Mouse (Mus musculus) skeletal muscle tissue, adult 2 months (tissue): ENCODE data around the gene Mfsd1.

Source experiments
- DNase-seq: peaks from one replicate; pipeline ENCODE4 v3.0.0-alpha.2; 2012; ENCODE audit warnings: low read depth, low spot score

The Mfsd1 gene

DNA sequence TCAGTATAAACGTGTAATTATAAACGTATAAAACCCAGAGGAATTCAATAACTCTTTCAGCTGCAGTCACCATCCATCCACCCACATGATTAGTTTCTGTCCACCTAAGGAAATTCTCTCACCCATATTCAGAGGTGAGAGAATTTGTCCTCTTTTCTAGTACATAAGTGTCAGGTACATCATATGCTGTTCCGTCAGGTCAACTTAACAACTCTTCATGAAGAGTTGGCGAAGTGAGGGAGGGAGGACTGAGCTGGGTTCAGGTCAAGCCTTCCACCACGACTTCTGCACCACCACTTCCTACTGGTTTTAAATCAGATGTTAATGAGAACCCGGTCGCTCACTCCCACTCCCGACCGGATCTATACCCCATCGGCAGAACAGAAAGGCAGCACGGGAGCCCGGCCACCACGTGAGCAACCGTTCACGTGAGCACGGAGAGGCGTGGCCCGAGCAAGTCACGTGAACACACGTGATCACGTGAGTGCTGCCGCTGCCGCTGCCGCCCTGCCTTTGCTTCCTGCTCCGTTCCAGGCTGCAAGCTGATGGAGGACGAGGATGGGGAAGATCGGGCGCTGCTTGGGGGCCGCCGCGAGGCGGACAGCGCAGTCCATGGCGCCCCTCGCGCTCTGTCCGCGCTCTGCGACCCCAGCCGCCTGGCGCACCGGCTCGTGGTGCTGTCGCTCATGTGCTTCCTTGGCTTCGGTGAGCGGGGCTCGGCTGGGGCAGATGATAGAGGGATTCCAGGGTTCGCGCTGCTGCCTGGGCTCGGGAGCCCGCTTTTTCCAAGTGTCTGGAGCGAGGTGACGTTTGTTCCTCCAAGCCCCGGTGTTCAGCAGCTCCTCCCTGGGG, at the start of gene Mfsd1:
TSS of gene Mfsd1 (plus strand) at position 469 of the 852 bp plus-strand sequence.
- peak; percentile 97 for DNase-seq

DNA sequence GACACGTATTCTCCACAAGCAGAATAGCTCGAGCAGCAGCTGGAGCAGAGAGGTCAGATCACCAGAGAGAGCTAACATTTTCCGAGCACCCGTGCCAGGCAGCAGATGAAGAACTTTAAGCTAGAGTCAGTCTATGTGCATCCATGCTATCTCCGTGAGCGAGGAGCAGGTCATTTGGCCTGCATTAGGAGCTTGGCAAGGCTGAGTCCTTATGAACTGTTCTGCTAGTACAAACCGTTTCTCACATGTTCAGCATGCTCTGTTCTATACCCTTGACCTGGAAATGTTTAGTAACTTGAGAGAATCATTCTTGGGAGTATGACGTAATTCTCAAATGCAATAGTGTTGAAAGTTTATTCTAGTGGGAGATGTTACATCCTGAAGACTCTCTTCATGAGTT, 38.9 kb upstream of the Mfsd1 start:
- no peak for DNase-seq

DNA sequence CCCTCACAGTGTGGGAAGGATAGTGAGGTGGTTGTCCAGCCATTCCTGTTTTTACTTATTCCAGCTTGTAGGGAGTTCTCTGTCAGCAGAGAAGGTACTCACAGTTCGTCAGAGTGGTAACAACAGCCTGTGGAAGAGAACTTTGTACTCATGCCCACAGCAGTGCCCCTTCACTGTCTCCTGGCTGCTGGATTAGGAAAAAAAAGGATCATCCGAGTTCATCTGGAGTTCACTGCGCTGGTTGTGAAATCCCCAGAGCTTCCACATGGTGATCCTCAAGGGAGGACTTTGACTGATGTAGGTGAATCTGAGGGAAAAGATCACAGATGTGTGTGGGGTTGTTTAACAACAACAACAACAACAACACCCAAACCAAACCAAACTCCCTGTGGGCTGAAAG, 31.3 kb upstream of the Mfsd1 start:
- DNase-seq = no peak

DNA sequence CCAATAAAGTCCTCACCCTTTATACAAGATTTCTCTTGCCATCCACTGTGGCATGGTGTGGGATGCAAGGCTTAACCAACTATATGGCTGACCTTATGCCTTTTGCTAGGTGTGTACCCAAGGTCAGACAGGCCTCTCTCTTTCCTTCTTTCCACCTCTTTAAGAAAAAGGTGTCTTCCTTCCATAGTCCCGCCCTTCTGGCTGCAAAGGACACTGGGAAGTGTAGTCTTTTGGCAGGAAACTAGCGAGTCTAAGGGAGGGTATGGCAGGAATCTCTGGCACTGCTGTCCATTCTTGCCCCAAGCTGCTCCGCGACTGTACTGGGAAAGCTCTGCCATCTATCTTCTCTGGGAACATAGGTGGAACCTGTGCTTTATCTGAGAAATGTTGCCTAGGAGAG, 29.3 kb upstream of the Mfsd1 start:
- DNase-seq = no peak

DNA sequence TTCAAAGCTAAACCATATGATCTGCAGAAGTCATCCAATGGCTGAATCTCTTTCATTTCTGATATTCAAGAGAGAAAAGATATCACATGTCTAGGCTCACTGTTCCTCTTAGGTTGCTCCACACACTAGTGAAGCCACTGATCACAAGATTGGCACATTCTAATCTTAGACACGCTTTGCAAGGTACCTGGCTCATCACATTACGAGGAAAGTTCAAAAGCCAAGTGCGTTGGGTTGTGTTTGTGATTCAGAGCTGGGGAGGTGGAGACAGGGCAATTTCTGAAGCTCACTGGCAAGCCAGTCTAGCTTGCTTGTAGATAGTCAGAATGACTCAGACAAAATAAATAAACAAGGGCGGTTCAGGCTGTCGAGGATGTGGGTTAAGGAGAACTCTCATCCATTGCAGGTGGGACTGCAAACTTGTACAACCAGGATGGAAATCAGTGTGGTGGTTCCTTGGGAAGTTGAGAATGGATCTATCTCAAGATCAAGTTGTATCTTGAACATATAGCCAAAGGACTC, 28.6 kb upstream of the Mfsd1 start:
- DNase-seq = no peak

DNA sequence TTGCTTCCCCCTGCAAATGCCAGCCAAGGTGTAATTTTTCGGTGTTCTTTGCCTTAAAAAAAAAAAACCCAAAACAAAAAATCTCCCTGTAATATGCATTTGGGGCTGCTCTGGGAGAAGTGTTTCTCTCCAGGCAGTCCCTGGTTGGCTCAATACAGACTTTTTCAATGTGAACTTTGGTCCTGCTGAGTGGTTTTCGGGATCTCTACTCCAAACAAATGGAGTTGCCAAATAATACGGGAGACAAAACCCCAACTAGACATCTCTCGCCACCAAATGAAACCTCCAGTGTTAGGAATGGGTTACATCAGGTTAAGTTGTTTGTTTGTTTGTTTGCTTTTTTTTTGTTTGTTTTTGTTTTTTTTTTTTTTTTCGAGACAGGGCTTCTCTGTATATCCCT, 27.3 kb upstream of the Mfsd1 start:
- no peak for DNase-seq

DNA sequence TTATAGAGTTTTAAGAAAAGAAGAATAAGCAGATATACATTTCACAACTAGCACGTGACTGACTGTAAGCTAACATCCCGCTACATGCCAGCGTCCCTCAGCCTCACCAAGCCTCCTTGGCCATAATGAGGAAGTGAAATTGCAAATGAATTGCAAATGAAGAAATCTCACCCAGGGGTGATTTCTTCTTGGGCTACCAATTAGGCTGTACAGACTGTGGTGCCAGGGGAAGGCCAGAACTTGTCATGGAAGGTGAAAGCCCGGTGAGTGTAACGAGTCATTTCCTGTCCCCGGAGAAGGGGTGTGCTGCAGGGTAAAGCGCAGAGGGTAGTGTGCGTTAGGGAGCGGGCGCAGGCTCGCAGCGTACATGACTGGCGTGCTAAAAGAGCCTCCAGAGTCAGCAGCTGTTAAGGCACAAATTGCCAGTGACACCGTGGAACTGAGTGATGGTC, 25.3 kb upstream of the Mfsd1 start:
- peak; percentile 13 for DNase-seq

DNA sequence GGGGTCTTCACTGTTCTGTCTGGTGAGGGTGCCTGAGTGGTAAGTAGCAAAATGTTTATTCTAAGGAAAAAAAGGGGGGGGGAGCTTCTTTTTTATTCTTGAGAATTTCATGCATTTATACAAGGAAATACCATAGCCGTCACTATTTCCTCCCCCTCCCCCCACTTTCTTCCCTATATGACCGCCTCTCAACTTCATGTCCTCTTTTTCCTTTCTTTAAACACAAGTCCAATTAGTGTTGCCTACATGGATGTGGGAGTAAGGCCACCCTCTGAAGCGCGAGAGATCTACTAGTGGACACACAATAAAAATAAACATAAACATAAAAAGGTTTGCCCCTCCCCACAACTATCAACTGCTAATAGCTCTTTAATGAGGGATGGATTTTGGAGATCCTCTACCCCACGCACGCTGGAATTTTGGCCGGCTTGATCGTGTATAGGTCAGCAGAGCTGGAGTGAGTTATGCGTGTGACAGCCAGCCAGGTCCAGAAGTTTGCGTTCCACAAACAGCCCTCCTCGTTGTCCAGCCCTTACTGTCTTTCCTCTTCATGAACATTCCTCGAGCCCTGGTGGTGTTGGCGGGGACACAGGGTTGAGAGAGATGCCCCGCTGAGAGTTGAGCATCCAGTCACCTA, 24.7 kb upstream of the Mfsd1 start:
- no peak for DNase-seq

DNA sequence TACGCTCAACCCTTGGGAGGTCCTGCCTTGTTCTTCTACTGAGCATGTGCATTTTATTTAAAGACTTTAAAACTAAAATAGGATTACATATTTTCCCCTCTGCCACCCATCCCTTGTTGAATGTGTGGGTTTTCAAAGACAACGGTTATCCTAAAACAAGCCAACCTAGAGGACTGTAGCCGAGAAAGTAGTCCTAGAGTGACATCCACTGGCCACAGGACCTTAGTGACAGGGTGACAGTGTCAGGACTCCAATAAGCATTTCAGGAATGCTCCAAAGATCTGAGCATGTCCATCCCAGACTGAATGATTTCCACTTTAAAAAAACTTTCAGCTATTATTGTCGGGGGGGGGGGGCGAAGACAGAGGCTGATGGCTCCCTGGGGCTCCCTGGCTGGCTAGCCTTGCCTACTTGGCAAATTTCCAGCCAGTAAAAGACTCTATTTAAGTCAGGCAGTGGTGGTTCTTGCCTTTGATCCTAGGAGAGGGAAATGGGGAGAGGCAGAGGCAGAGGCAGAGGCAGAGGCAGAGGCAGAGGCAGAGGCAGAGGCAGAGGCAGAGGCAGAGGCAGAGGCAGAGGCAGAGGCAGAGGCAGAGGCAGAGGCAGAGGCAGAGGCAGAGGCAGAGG, 17.7 kb upstream of the Mfsd1 start:
- DNase-seq = no peak

DNA sequence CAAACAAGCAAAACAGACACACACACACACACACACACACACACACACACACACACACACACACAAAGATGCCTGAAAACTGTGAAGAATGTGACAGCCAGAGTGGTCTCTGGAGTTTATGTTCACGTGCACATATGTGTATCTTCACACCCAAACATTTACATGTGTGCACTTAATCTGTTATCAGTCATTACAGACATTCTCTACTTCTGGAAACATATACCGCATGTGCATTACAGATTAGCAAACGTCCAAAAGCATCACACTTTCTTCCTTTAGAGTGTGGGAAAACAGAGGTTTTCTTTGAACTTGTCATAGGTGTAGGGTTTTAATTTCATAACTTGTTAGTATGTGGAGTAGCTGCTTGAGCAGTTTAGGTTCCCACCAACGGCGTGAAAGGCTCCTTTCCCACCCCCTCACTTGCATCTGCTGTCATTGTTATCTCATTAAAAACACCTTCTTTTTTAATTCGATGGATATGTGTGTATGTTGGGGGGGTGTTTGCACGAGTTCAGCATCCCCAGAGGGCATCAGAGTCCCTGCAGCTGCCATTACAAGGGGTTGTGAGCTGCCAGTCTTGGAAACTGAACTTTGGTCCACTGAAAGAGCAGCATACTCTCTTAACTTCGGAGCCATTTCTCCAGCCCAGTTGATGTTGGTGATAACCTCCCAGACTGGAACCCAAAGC, 16.9 kb upstream of the Mfsd1 start:
- no peak for DNase-seq

DNA sequence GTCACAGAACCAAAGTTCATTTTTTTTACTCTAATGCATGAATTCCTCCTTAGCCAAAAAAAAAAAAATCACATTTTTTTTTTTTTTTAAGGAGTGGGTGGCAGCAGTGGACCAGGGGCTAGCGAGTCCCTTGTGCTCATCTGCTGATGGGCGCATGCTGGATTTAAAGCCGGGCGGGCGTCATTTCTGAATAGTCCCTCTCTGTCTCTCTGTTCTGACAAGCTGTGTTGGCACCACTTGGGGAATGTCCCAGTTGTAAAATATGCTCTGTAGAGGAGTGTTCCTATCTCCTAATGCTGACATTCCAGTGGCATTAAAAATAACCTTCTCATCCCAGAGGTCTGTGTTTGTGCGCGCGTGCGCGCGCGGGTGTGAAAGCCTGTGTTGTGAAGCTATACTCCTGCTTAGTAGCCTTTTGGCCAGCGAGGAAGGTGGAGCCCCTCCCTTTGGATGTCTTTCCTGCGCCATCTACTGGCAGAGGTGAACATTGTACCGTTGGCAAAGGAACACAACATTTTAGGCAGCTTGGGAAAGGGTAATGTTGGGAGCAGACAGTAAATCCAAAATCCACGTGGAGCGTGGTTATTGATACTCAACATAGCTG, 14.4 kb upstream of the Mfsd1 start:
- peak; percentile 31 for DNase-seq

DNA sequence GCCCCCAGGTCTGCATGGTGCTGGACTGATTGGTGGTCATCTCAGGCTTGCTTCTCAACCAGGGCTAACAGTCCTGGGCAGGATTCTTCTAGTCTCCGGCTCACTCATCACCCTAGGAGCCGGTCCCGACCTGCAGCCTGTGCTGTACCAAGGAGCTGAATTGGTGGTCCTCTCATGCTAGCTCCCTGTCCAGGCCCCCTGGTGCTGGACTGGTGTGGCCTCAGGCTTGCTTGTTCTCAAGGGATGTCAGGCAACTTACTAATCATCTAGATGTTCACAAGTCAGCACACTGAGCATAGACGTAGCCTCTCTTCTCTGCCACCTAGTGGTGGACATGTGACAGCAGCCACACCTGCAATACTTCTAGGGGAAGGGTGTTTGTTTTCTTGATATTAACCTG, 9.6 kb upstream of the Mfsd1 start:
- DNase-seq = no peak

DNA sequence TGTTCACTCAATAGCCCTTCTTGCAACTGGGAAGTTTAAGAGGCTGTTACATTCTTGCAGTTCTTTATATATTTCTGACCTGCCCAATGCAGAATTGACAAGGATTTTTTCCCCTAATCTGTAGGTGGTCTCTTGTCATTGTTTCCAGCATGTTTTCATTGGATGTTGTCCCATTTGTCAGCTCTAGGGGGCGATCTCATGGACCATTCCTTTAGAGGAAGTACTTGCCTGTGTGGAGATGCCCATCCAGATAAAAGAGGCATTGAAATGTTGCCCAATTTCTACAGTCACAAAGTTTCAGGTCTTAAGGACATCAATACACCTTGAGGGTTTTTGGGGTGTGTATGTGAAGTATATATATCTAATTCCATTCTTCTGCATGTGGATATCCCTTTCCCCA, 9.0 kb upstream of the Mfsd1 start:
- DNase-seq = no peak

DNA sequence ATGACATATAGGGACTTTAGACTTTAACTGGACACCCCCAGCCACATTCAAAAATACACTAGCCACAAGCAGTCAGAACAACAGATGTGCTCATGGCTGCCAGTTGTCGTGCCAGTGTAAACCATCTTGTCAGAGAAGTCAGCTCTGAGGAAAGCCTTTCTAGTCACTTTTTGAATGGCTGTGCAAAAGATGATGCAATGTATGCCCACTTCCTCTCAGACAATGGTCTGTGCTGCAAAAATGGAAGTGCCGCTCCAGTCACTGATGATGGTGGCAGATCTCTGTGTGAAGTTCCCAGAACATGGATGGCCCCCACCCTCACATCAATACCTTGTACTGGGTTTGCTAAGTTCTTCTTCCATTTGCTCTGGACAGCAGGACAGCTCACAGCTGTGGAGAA, 6.3 kb upstream of the Mfsd1 start:
- DNase-seq = no peak

DNA sequence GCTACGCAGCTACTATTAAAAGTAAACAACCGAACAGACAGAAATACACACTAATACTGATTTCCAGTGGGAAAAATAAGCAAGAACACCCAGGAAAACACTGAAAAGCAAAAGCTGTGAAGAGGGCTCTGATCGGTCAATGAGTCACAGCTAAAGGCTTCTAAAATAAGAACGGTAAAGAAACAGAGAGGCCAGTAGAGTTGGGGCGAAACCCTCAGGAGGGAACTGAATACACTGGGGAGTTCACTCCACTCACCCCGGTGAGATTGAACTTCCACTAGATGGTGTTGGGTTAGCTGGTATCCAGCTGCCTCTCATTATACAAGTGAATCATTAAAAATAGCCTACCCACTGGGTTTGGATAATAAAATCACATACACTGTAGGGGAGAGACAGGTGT, 5.8 kb upstream of the Mfsd1 start:
- no peak for DNase-seq

DNA sequence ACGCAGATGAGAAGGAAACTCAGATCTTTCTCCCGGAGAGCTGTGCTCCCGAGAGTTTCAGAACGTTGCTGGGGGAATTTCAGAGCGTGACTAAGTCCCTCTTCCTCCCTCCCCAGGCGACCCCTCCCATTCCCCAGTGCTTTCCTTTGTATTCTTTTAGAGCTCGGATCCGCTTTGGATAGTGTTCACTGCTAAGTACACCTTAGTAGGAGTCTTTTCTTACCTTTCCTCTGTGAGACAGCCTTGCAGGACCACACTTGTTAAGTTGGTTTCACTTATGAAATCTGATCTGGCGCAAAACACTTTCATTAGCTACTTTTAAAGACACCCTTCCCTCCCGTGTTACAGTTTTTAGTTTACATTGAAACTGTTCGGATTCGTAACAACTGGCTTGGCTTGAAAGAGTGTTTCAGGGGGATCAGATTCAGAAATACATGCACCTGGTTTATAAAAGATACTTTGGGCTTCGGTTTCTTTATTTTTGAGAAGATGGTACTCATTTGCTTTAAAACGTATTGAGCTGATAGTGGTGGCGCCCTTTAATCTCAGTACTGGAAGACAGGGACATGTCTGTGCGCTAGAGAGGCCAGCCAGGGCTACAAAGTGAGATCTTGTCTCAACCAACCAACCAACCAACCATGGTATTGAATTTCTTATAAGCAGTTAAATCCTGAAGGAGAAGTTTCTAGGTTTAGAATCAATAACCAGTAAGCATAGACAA, 744 bp downstream of the Mfsd1 start:
- no peak for DNase-seq

DNA sequence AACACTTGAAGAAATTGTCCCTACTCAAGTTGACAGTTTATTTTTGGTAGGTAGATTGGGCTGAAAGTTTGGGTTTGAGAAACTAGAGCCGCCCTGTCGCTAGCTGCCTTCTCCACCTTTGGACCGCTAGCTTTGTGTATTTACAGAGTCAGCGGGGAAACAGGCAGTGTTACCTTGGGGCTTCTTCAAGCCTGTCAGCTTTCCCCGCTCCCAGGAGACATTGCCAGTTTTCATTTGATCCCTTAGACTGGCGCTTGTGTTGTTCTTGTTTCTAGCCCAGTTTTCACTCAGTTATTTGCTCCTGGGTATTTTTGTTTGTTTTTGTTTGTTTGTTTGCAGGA, 1.3 kb downstream of the Mfsd1 start:
- no peak for DNase-seq

DNA sequence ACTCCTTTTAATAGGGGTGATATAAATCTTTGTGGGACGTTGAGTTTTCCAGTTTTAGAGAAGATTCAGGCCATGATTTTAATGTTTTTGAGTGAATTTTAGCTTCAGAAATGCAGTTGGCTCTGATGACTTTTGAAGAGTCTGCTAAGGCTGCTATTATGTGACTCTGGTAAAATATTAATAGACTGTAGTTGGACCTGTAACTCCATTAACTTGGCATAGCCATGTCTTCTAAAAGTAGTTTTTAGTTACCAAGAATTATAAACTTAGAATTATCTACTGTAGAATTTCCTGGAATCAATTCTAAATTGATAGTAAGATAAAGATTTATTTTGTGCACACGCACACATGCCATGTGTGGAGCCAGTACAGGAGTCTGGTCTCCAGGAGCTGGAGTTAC, 4.0 kb downstream of the Mfsd1 start:
- DNase-seq = no peak

DNA sequence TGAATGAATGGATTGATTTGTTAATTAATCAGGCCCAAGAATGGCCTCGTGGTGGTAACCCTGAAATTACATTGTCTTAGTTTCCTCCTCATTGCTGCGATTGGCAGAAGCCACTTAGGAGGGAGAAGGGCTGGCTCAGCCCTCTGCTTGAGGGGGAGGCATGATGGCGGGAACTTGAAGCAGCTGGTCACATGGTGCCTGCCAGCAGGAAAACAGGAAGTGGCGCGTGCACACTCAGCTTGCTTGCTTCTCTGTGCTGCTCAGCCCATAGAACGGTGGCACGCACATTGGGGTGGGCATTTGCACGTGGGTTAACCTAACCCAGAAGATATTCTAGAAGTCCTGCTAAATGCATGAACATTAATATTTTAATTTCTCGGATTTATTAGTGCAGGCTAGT, 4.9 kb downstream of the Mfsd1 start:
- peak; percentile 14 for DNase-seq

DNA sequence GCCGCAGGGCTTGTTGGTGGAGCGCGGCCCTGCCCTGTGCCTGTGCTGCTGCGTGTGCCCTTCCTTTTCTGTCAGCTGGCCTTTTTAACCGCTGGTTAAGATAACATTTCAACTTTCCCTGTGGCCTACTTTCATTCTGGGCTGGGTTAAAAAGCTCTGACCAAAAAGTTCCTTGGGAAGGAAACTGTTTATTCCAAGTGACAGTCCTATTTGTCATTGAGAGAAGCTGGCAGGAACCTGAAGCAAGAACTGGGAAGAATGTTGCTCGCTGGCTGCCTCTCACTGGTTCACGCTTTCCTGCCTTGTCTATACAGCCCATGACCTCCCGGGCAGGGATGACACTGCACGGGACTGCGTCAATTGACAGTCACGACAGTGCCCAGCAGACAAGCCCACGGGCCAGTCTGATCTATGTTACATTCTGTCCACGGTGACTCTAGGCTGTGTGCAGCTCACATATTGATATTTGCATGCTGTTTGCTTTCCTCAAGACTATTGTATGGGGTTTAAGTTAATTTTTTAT, 19.1 kb downstream of the Mfsd1 start:
- no peak for DNase-seq

DNA sequence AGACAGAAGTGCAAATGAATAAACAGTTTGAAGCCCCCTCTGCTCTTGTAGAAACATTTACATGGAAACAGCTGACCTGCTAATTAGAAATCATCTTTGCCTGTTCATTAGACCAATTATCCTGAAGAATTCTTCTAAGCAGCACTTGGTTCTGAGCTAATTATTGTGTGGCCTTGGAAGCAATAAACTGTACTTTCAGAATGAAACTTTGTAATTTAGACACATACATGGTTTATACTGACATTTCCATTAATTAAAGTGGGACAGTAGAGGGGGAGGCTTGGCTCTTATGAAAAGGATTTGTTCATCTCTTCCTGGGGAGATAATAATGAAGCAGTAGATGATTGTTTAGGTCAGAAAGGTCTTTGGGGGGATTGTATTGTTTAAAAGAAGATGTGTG, 35.7 kb downstream of the Mfsd1 start:
- no peak for DNase-seq
